Mouse (Mus musculus) cerebral cortex, adult 2 months (tissue): Measurements from ENCODE around the gene Adamtsl4.

Source experiments
- WGBS: fragments of 180-500 bp; shearing (Covaris S2); methylation state at CpG from one replicate; pipeline ENCODE4 v1.1.7; 2018; 5-methylcytosine and 5-hydroxymethylcytosine counted together

The Adamtsl4 gene

DNA sequence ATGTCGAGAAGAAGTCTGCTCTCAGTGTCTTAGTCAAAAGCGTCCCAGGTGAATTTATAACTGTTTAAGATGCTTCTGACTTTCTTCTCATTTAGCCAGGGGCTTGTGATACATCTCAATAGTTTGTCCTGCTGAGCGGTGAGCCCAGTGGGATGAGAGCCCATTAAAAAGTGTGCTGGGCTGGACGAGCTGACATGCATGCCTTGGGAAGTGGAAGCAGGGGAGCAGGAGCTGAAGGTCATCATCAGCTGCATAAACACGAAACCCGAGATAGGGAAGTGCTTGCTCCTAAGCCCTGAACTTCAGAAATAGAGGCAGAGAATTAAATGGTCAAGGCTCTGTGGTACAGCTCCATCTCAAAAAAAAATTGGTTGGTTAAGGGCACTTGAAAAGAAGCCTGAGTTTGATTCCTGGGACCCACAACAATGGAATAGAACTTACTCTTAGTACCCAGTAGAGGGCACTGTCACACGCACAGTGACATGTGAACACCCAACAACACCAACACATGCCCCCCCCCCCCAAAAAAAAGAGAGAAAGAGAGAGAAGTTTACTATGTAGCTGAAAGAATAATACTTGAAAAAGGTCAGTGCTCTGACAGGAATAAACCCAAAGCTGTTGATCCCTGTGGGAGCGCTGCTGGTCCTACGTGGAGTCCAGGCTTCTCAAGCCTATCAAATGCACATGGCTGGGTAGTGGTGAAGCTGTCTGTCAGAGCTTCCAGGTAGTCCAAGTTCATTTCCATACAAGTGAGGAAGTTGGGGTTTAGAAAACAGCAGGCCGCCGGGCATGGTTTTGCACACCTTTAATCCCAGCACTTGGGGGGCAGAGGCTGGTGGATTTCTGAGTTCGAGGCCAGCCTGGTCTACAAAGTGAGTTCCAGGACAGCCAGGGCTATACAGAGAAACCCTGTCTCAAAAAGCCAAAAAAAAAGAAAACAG lies 54.8 kb downstream of the Adamtsl4 start:
- WGBS: 70% methylated on average over 12 of the region's 12 CpGs

- 63% methylated on average over 6 of the region's 6 CpGs for WGBS
Measured at GRCm38 (mm10) chr3:95631304-95631703, 56.4 kb downstream of the Adamtsl4 start.

DNA sequence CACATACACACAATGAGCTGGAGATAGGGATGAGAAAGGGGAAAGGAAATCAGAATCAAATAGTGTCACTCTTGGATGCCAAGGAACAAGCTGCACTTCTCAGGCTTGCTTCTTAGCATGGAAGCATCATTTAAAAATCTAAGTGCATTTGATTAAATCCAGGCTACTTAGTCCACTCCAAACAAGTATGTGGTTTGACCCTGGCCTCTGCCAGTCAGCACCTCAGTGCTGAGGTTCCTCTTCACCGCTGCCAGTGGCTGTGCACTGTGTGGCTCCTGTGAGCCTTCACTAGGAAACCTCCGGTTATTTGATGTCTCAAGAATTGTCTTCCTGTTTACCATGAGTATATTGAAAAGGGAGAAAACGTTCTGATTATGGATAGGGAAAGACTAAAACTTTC lies 56.9 kb downstream of the Adamtsl4 start:
- 72% methylated on average over 3 of the region's 3 CpGs for WGBS

DNA sequence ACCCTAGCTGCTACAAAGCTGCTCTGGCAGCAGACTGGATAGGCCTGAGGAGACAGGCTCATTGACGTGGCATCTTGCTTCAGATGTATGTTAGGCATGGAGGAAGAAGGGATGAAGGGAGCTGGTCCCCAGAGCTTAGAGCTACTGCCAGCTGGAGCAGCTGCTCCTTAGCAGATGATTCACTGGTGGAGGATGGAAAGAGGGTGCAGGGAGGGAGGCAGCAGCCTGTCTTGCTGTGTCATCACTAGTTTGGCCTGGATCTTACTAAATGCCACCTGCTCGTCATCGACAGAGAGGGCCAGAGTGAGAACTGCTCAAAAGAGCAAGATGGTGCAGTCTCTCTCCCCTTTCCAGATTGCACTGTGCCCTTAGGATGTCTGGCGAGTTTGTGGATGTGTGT lies 58.0 kb downstream of the Adamtsl4 start:
- 27% methylated on average over 4 of the region's 4 CpGs for WGBS

GRCm38 (mm10) chr3:95627763-95628162 lies 60.0 kb downstream of the Adamtsl4 start:
- WGBS: 45% methylated on average over 5 of the region's 5 CpGs
